11 mouse cellular contexts compared by ENCODE assay signal in the genomic region with DNA sequence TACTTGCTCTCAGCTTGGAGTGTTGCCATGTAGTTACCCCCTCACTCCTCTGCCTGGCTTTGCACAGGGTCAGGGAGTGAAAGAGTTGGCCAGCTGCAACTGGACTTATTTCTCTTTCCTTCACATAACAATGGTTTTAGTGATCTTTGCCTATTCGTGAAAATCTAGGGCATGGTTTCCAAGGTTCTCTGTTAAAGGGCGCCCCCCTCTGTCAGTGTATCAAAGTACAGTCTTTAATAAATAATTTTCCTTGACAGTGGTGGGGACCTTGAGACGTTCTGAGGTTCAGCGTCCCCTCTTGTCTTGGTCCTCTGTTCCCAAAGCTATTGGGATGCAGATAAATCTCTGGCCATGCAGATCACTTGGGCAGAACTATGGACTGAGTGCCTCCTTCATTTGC. TPM values are rescaled to one million over a fixed set of nuclear protein-coding genes. Genes with fewer than 3 reads are reported as not detected.
DNase-seq lines count a peak whose midpoint lies in the region; ATAC-seq and TF ChIP-seq lines count a peak whose summit lies in the region.
"Had no signal": no experiment of that assay in that cellular context is flagged by ENCODE, and none has a peak within 500 bp of the region (broad histone marks: within the 10 kb centered on the region; RNA-seq: fewer than 3 reads in every experiment).

No protein-coding gene starts in this region.

- H3K9ac ChIP-seq in lung, embryonic 14.5 days = no peak overlapping the region
- H3K9ac ChIP-seq in midbrain, embryonic 15.5 days = no peak overlapping the region
- H3K9ac ChIP-seq: embryonic facial prominence, embryonic 12.5 days; limb, embryonic 13.5 days; neural tube, embryonic 12.5 days had no signal

- no peak overlapping the region for H3K4me3 ChIP-seq in lung, embryonic 14.5 days (ENCODE audit: low read depth, low read length)
- H3K4me3 ChIP-seq in midbrain, embryonic 15.5 days = no peak overlapping the region
- H3K4me3 ChIP-seq: embryonic facial prominence, embryonic 12.5 days; limb, embryonic 13.5 days; neural tube, embryonic 12.5 days had no signal

- no peak overlapping the region for H3K27ac ChIP-seq in lung, embryonic 14.5 days (ENCODE audit: low read depth)
- H3K27ac ChIP-seq in midbrain, embryonic 15.5 days = no peak overlapping the region
- H3K27ac ChIP-seq: embryonic facial prominence, embryonic 12.5 days; limb, embryonic 13.5 days; neural tube, embryonic 12.5 days had no signal

- H3K9me3 ChIP-seq in lung, embryonic 14.5 days (ENCODE audit: low read depth, low read length) = no peaks in the 10 kb centered on the region
- no peaks in the 10 kb centered on the region for H3K9me3 ChIP-seq in midbrain, embryonic 15.5 days
- H3K9me3 ChIP-seq: embryonic facial prominence, embryonic 12.5 days; limb, embryonic 13.5 days; neural tube, embryonic 12.5 days had no signal

- peak; percentile 11 to 15 for DNase-seq in cerebellum, postnatal 10 days
- DNase-seq in cerebellum, adult 9-11 months = no peak
- peak; percentile 3 for DNase-seq in lung, embryonic 14.5 days
- DNase-seq in lung, postnatal 10 days = no peak
- peak; percentile 39 for DNase-seq in brain, adult 2 months (ENCODE audit: low read depth, low spot score)
- DNase-seq in splenic B cell, adult 2 months (ENCODE audit: low read depth, low spot score) = peak; percentile 75
- DNase-seq in cerebellum, adult 9-10 months = no peak

- ATAC-seq in lung, embryonic 14.5 days (ENCODE audit: insufficient read depth) = no peak
- ATAC-seq in midbrain, embryonic 15.5 days (replicated peaks) = no peak

- peak; percentile 33 for TF ChIP-seq CTCF in lung, embryonic 14.5 days (IDR thresholded peaks at IDR 0.05; ENCODE audit: low read depth)

- WGBS in lung, embryonic 14.5 days = 31% methylated on average over 4 of the region's 4 CpGs
- WGBS in midbrain, embryonic 15.5 days = 25% methylated on average over 4 of the region's 4 CpGs

- H3K4me2 ChIP-seq in lung, embryonic 14.5 days = no peak overlapping the region
- H3K4me2 ChIP-seq in midbrain, embryonic 15.5 days = no peak overlapping the region
- H3K4me2 ChIP-seq: embryonic facial prominence, embryonic 12.5 days; limb, embryonic 13.5 days; neural tube, embryonic 12.5 days had no signal

- no peaks in the 10 kb centered on the region for H3K4me1 ChIP-seq in lung, embryonic 14.5 days (ENCODE audit: insufficient read depth)
- no peaks in the 10 kb centered on the region for H3K4me1 ChIP-seq in midbrain, embryonic 15.5 days
- H3K4me1 ChIP-seq: embryonic facial prominence, embryonic 12.5 days; limb, embryonic 13.5 days; neural tube, embryonic 12.5 days had no signal

- H3K36me3 ChIP-seq in lung, embryonic 14.5 days (ENCODE audit: insufficient read depth) = no peaks in the 10 kb centered on the region
- H3K36me3 ChIP-seq in splenic B cell, adult 2 months (ENCODE audit: control insufficient read depth, insufficient read depth, low read length, poor library complexity, severe bottlenecking) = peaks cover 2% of the 10 kb centered on the region; the same call in 1 of the 2 replicates
- no peaks in the 10 kb centered on the region for H3K36me3 ChIP-seq in midbrain, embryonic 15.5 days (replicated peaks)
- H3K36me3 ChIP-seq: embryonic facial prominence, embryonic 12.5 days; limb, embryonic 13.5 days; neural tube, embryonic 12.5 days had no signal

- no peaks in the 10 kb centered on the region for H3K27me3 ChIP-seq in lung, embryonic 14.5 days (ENCODE audit: insufficient read depth, low read length)
- no peaks in the 10 kb centered on the region for H3K27me3 ChIP-seq in splenic B cell, adult 2 months (ENCODE audit: control insufficient read depth, insufficient read depth, low read length, poor library complexity, severe bottlenecking)
- no peaks in the 10 kb centered on the region for H3K27me3 ChIP-seq in midbrain, embryonic 15.5 days (replicated peaks)
- H3K27me3 ChIP-seq: embryonic facial prominence, embryonic 12.5 days; limb, embryonic 13.5 days; neural tube, embryonic 12.5 days had no signal

RNA-seq across cellular contexts. Expression of a gene that starts 12.4 kb away (rescaled TPM):
- polyA plus RNA-seq in lung, embryonic 14.5 days (2014; fragmentation: Nextera tagmentation; extraction: Ambion mirVana) = 1.3 and 1.5 TPM in 2 replicates
- 0.60 and 0.68 TPM in 2 replicates for polyA plus RNA-seq in midbrain, embryonic 15.5 days (2015; fragmentation: Nextera tagmentation; extraction: Ambion mirVana)

RNA-seq across cellular contexts. Expression of a gene that starts 37.3 kb away (rescaled TPM):
- polyA plus RNA-seq in lung, embryonic 14.5 days (2014; fragmentation: Nextera tagmentation; extraction: Ambion mirVana) = 27.6 and 28.7 TPM in 2 replicates
- polyA plus RNA-seq in midbrain, embryonic 15.5 days (2015; fragmentation: Nextera tagmentation; extraction: Ambion mirVana) = 3.4 and 3.5 TPM in 2 replicates

Comparison
In these comparisons a context has a peak if more than half of its experiments do, and no peak if none do; other contexts are left out.
1. DNase-seq: peak in cerebellum, postnatal 10 days (2 of 2), lung, embryonic 14.5 days (single experiment), brain, adult 2 months (single experiment) and splenic B cell, adult 2 months (single experiment); none in cerebellum, adult 9-11 months (single experiment), lung, postnatal 10 days (single experiment) and cerebellum, adult 9-10 months (single experiment).